Mouse (Mus musculus) liver, embryonic 15.5 days (tissue): ENCODE measurements around the gene Scfd2. TPM values are rescaled to one million over a fixed set of nuclear protein-coding genes. Genes with fewer than 3 reads are reported as not detected.

Source experiments
- ATAC-seq: fragments of 200-750 bp; cut with Nextera tagmentation; 2 replicates; pipeline ENCODE4 v1.8.0; 2017; ENCODE audit warnings: moderate number of reproducible peaks, mild to moderate bottlenecking, moderate library complexity; ENCODE audit not compliant: insufficient read depth
- H3K27ac ChIP-seq: fragments of 300-500 bp; sonication (generic); replicated peaks from 2 replicates; pipeline ENCODE4 v1.5.1; 2015; ENCODE audit warnings: mild to moderate bottlenecking, inconsistent platforms
- H3K27me3 ChIP-seq: fragments of 300-500 bp; sonication (generic); 2 replicates; pipeline ENCODE4 v1.6.1; 2015; ENCODE audit warnings: mild to moderate bottlenecking, inconsistent platforms
- H3K36me3 ChIP-seq: fragments of 300-500 bp; sonication (generic); replicated peaks from 2 replicates; pipeline ENCODE4 v1.6.1; 2015; ENCODE audit warnings: moderate library complexity, mild to moderate bottlenecking, inconsistent platforms
- H3K4me1 ChIP-seq: fragments of 300-500 bp; sonication (generic); replicated peaks from 2 replicates; pipeline ENCODE4 v1.6.1; 2015; ENCODE audit warnings: inconsistent platforms
- H3K4me2 ChIP-seq: fragments of 300-500 bp; sonication (generic); 2 replicates; pipeline ENCODE4 v1.6.1; 2015; ENCODE audit warnings: moderate library complexity, mild to moderate bottlenecking, inconsistent platforms
- H3K4me3 ChIP-seq: fragments of 300-500 bp; sonication (generic); replicated peaks from 2 replicates; pipeline ENCODE4 v1.5.1; 2015; ENCODE audit warnings: mild to moderate bottlenecking, inconsistent platforms
- H3K9ac ChIP-seq: fragments of 300-500 bp; sonication (generic); 2 replicates; pipeline ENCODE4 v1.6.1; 2015; ENCODE audit warnings: moderate library complexity, mild to moderate bottlenecking, inconsistent platforms
- H3K9me3 ChIP-seq: fragments of 300-500 bp; sonication (generic); replicated peaks from 2 replicates; pipeline ENCODE4 v1.6.1; 2016; ENCODE audit warnings: inconsistent platforms
- WGBS: fragments of 180-500 bp; shearing (Covaris S2); methylation state at CpG from one replicate; pipeline ENCODE4 v1.1.7; 2015; ENCODE audit warnings: mixed read lengths; ENCODE audit not compliant: insufficient replicate concordance; 5-methylcytosine and 5-hydroxymethylcytosine counted together
- polyA plus RNA-seq: library from polyadenylated mRNA; unstranded; fragments of >200 nt; fragmentation: Nextera tagmentation; extraction: Ambion mirVana; gene quantifications from 2 replicates; pipeline ENCODE4 v1.2.1, GENCODE M21; 2015

Scfd2 gene
- polyA plus RNA-seq, 1 experiment from 2014 or later = 9.8 TPM

- Histone ChIP-seq H3K9ac (no peak overlapping the region), H3K4me3 (no peak overlapping the region), H3K27ac (no peak overlapping the region), H3K36me3 (no peaks in the 10 kb centered on the region), H3K9me3 (no peaks in the 10 kb centered on the region), H3K4me1 (no peaks in the 10 kb centered on the region), H3K4me2 (no peak overlapping the region), H3K27me3 (no peaks in the 10 kb centered on the region)
- ATAC-seq = no peak
- 78% methylated on average over 1 of the region's 1 CpGs for WGBS
These were observed 292.2 kb downstream of the Scfd2 start for GRCm38 (mm10) chr5:74239369-74239768.

GRCm38 (mm10) chr5:74233808-74234207 lies 297.8 kb downstream of the Scfd2 start:
- ATAC-seq = no peak
- Histone ChIP-seq H3K36me3 (no peaks in the 10 kb centered on the region), H3K9me3 (no peaks in the 10 kb centered on the region), H3K4me1 (peaks cover 10% of the 10 kb centered on the region; the same call in 1 of the 2 replicates), H3K9ac (no peak overlapping the region), H3K4me2 (no peak overlapping the region), H3K27ac (no peak overlapping the region), H3K4me3 (no peak overlapping the region), H3K27me3 (no peaks in the 10 kb centered on the region)
- 43% methylated on average over 7 of the region's 7 CpGs for WGBS

DNA sequence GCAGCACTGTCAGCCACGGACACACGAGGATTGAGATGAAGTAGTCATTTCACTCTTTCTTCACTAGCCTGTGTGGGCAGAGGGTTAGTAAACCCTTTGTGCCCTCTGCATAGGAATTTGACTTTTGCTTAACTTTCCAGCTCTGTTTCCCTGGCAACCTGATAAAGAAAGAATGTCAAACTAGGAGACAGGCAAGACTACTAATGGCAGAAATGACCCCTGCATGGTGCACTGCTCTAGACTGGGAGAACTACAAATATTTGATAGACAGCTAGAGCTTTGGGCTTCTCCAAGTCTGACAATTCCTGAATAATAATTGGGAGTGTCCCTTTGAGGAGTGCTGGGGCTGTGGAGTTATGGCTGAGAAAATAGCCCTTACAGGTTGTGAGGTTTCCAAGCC lies 301.0 kb downstream of the Scfd2 start:
- WGBS = 53% methylated on average over 2 of the region's 2 CpGs
- Histone ChIP-seq H3K4me2 (no peak overlapping the region), H3K27ac (no peak overlapping the region), H3K4me3 (no peak overlapping the region), H3K4me1 (peaks cover 10% of the 10 kb centered on the region; the same call in 1 of the 2 replicates), H3K36me3 (no peaks in the 10 kb centered on the region), H3K27me3 (no peaks in the 10 kb centered on the region), H3K9ac (no peak overlapping the region), H3K9me3 (no peaks in the 10 kb centered on the region)
- no peak for ATAC-seq

- H3K27me3 ChIP-seq = no peaks in the 10 kb centered on the region
- H3K9me3 ChIP-seq = no peaks in the 10 kb centered on the region
- no peak overlapping the region for H3K27ac ChIP-seq
- peaks cover 10% of the 10 kb centered on the region; the same call in 1 of the 2 replicates for H3K4me1 ChIP-seq
- H3K9ac ChIP-seq = no peak overlapping the region
- WGBS = 50% methylated on average over 11 of the region's 11 CpGs
- no peaks in the 10 kb centered on the region for H3K36me3 ChIP-seq
- H3K4me3 ChIP-seq = no peak overlapping the region
- no peak for ATAC-seq
- H3K4me2 ChIP-seq = no peak overlapping the region
These were observed 301.7 kb downstream of the Scfd2 start for GRCm38 (mm10) chr5:74229775-74230413.

GRCm38 (mm10) chr5:74228938-74229337 lies 302.6 kb downstream of the Scfd2 start:
- whole genome bisulfite sequencing = 38% methylated on average over 1 of the region's 1 CpGs
- Histone ChIP-seq H3K4me3 (no peak overlapping the region), H3K27me3 (no peaks in the 10 kb centered on the region), H3K4me1 (peaks cover 10% of the 10 kb centered on the region; the same call in 1 of the 2 replicates), H3K4me2 (no peak overlapping the region), H3K36me3 (no peaks in the 10 kb centered on the region), H3K9me3 (no peaks in the 10 kb centered on the region), H3K27ac (no peak overlapping the region), H3K9ac (no peak overlapping the region)
- ATAC-seq = no peak

GRCm38 (mm10) chr5:74227352-74227751 lies 304.2 kb downstream of the Scfd2 start:
- Histone ChIP-seq H3K4me3 (no peak overlapping the region), H3K4me1 (peaks cover 10% of the 10 kb centered on the region; the same call in 1 of the 2 replicates), H3K36me3 (no peaks in the 10 kb centered on the region), H3K9me3 (no peaks in the 10 kb centered on the region), H3K27me3 (no peaks in the 10 kb centered on the region), H3K4me2 (no peak overlapping the region), H3K9ac (no peak overlapping the region), H3K27ac (no peak overlapping the region)
- ATAC-seq = no peak
- WGBS = 76% methylated on average over 6 of the region's 6 CpGs

- Histone ChIP-seq H3K4me1 (peaks cover 10% of the 10 kb centered on the region; the same call in 1 of the 2 replicates), H3K9me3 (no peaks in the 10 kb centered on the region), H3K9ac (no peak overlapping the region), H3K4me2 (no peak overlapping the region), H3K36me3 (no peaks in the 10 kb centered on the region), H3K4me3 (no peak overlapping the region), H3K27me3 (no peaks in the 10 kb centered on the region), H3K27ac (no peak overlapping the region)
- ATAC-seq = no peak
- WGBS = 76% methylated on average over 5 of the region's 5 CpGs
These were observed 305.4 kb downstream of the Scfd2 start for GRCm38 (mm10) chr5:74226183-74226582.

- H3K9ac ChIP-seq = no peak overlapping the region
- H3K27me3 ChIP-seq = no peaks in the 10 kb centered on the region
- no peaks in the 10 kb centered on the region for H3K4me1 ChIP-seq
- no peaks in the 10 kb centered on the region for H3K36me3 ChIP-seq
- H3K9me3 ChIP-seq = no peaks in the 10 kb centered on the region
- 71% methylated on average over 6 of the region's 6 CpGs for WGBS
- no peak for ATAC-seq
- no peak overlapping the region for H3K27ac ChIP-seq
- H3K4me3 ChIP-seq = no peak overlapping the region
- H3K4me2 ChIP-seq = no peak overlapping the region
These were observed 307.1 kb downstream of the Scfd2 start for GRCm38 (mm10) chr5:74224480-74224879.

DNA sequence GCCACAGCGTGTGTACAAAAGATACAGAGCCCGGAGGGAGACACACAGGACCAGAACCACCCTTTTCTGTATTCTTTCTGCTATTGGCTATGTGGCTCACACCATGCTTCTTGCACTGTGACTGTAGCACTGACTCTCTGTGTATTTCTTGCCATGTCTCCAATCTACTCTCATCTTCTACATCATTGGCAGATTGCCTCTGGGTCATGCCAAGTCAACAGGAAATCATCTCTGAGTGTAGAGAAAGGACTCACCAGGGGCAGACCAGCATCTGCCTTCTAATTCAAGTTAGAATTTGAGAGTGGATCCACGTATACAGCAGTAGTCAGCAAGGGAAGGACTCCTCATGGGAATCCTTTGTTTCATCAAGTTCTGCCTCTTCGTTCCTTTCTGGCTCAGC lies 308.9 kb downstream of the Scfd2 start:
- Histone ChIP-seq H3K4me2 (no peak overlapping the region), H3K9me3 (no peaks in the 10 kb centered on the region), H3K9ac (no peak overlapping the region), H3K36me3 (no peaks in the 10 kb centered on the region), H3K4me1 (no peaks in the 10 kb centered on the region), H3K27ac (no peak overlapping the region), H3K4me3 (no peak overlapping the region), H3K27me3 (no peaks in the 10 kb centered on the region)
- WGBS = 53% methylated on average over 4 of the region's 4 CpGs
- ATAC-seq = no peak

DNA sequence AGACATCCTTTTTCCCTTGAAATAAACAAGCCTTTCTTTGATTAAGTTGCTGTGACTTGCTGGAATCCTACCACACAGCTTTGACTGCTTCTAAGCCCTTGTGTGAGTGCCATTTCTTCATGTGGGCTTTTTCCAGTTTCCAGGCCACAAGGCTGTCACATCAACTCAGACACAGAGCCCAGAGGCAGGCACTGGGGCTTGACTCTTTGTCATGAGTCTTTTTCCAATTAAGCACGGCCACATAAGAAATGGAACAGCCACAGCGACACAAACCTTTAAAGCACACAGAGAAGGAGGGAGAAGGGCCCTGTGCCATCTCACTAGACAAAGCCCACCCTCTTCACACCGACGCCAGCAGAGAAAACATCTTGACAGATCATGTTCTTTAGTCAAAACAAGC lies 313.0 kb downstream of the Scfd2 start:
- no peak overlapping the region for H3K9ac ChIP-seq
- ATAC-seq = no peak
- H3K4me1 ChIP-seq = no peaks in the 10 kb centered on the region
- H3K36me3 ChIP-seq = no peaks in the 10 kb centered on the region
- no peaks in the 10 kb centered on the region for H3K27me3 ChIP-seq
- no peak overlapping the region for H3K27ac ChIP-seq
- H3K9me3 ChIP-seq = no peaks in the 10 kb centered on the region
- WGBS = 66% methylated on average over 4 of the region's 4 CpGs
- H3K4me3 ChIP-seq = no peak overlapping the region
- no peak overlapping the region for H3K4me2 ChIP-seq

DNA sequence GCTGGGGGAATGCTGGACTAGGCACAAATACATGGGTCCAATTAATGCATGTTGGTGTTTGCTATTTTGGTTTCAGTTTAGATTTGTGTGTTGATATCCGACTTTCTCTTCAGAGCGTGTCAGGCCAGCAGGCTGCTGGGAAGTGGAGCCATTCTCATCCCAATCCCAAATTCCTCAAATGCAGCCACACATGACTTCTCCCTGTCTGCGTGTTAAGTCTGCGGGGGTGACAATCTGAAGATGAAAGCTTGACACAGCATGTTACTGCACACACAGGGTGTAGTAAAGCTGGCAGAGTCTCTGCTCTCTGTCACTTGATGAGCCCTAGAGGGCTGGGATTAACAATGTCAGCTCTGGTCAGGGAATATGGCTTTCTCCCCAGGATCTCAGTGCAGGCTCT lies 316.4 kb downstream of the Scfd2 start:
- H3K4me2 ChIP-seq = no peak overlapping the region
- 54% methylated on average over 4 of the region's 4 CpGs for WGBS
- H3K27ac ChIP-seq = no peak overlapping the region
- ATAC-seq = no peak
- no peaks in the 10 kb centered on the region for H3K4me1 ChIP-seq
- H3K9me3 ChIP-seq = no peaks in the 10 kb centered on the region
- no peak overlapping the region for H3K4me3 ChIP-seq
- H3K27me3 ChIP-seq = no peaks in the 10 kb centered on the region
- H3K9ac ChIP-seq = no peak overlapping the region
- H3K36me3 ChIP-seq = no peaks in the 10 kb centered on the region

DNA sequence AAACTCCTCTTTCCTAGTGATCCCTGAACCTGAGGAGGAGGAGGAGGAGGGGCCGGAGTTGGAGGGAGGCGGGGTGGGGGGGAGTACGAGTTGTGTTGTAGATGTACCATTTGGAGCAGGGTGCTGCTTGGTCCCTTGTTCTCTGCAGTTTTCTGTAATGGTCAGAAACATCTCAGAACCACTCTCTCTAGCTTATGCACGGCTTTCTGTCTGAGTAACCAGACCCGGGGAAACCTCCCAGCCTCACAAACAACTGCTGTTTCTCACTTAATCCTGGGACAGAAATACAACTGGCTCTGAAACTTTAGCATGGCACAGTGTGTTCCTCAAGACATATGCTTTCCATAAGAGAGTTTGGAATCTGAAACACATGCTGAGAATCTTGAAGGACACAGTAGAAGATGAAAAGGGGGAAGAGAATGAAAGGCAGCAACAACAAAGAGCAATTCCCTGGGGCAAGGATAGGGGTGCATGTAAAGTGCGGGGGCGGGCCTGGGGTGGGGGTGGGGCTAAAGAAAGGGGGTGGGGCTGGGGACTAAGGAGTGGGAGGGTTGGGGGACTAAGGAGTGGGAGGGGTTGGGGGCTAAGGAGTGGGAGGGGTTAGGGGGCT lies 317.0 kb downstream of the Scfd2 start:
- Histone ChIP-seq H3K9me3 (no peaks in the 10 kb centered on the region), H3K27ac (no peak overlapping the region), H3K36me3 (no peaks in the 10 kb centered on the region), H3K4me2 (no peak overlapping the region), H3K9ac (no peak overlapping the region), H3K27me3 (no peaks in the 10 kb centered on the region), H3K4me1 (no peaks in the 10 kb centered on the region), H3K4me3 (no peak overlapping the region)
- WGBS = 48% methylated on average over 7 of the region's 7 CpGs
- no peak for ATAC-seq
